In genomic region chr5:95970845-95971244, GRCm38 (mm10) we compare ENCODE assay signal across 9 mouse cellular contexts. TPM values are rescaled to one million over a fixed set of nuclear protein-coding genes. Genes with fewer than 3 reads are reported as not detected.
DNase-seq lines count a peak whose midpoint lies in the region; ATAC-seq and TF ChIP-seq lines count a peak whose summit lies in the region.
"Had no signal": no experiment of that assay in that cellular context is flagged by ENCODE, and none has a peak within 500 bp of the region (broad histone marks: within the 10 kb centered on the region; RNA-seq: fewer than 3 reads in every experiment).

No protein-coding gene starts in this region.

- H3K79me2 ChIP-seq in CH12.LX (replicated peaks; ENCODE audit: control insufficient read depth, extremely low read depth, insufficient read depth, poor library complexity, severe bottlenecking) = no peaks in the 10 kb centered on the region

- no peaks in the 10 kb centered on the region for H3K27me3 ChIP-seq in CH12.LX (replicated peaks)
- no peaks in the 10 kb centered on the region for H3K27me3 ChIP-seq in midbrain, embryonic 14.5 days (ENCODE audit: control insufficient read depth, insufficient read depth, low read length)
- H3K27me3 ChIP-seq: hindbrain, embryonic 15.5 days had no signal

- in situ Hi-C loops in CH12.LX (cut with MboI; ENCODE audit: low pct_ligation_motif_present, low pct_unique_long_range_greater_than_20kb, low sequenced_read_pairs) = no loop called here

- no peak for TF ChIP-seq EP300 in CH12.LX (IDR thresholded peaks at IDR 0.05; ENCODE audit: low read length)

- WGBS in midbrain, embryonic 14.5 days = 40% methylated on average over 6 of the region's 6 CpGs

- no peak for ATAC-seq in midbrain, embryonic 14.5 days (ENCODE audit: low FRiP score, low TSS enrichment)
- ATAC-seq in granulocyte monocyte progenitor cell, adult 5-6 weeks (replicated peaks; ENCODE audit: poor library complexity, severe bottlenecking) = no peak

- intact Hi-C loops in heart, postnatal 25 days (cut with DNase I) = loop anchor here (10.0 kb wide), 1 partner anchor 244 kb away; no protein-coding TSS in a partner anchor

- H3K4me1 ChIP-seq in CH12.LX (ENCODE audit: control insufficient read depth in 1 of 2, insufficient read depth in 2 of 2) = peaks cover 4 to 10% of the 10 kb centered on the region in 2 experiments; a peak in 3 of 4 replicates
- no peaks in the 10 kb centered on the region for H3K4me1 ChIP-seq in midbrain, embryonic 14.5 days (ENCODE audit: control insufficient read depth, insufficient read depth, low read length)
- H3K4me1 ChIP-seq: hindbrain, embryonic 15.5 days had no signal

- no peaks in the 10 kb centered on the region for H3K9me3 ChIP-seq in CH12.LX (replicated peaks; ENCODE audit: low read length)
- no peaks in the 10 kb centered on the region for H3K9me3 ChIP-seq in midbrain, embryonic 14.5 days (ENCODE audit: control insufficient read depth, low read length)
- H3K9me3 ChIP-seq: hindbrain, embryonic 15.5 days had no signal

- no peak overlapping the region for H3K9ac ChIP-seq in CH12.LX (ENCODE audit: insufficient read depth, low read depth)
- no peak overlapping the region for H3K9ac ChIP-seq in midbrain, embryonic 14.5 days (replicated peaks; ENCODE audit: low read length)
- H3K9ac ChIP-seq: hindbrain, embryonic 15.5 days had no signal

- dilution Hi-C loops in CH12.LX (cut with MboI; ENCODE audit: extremely low pct_ligation_motif_present, extremely low pct_unique_long_range_greater_than_20kb, low sequenced_read_pairs) = no loop called here

- peak; percentile 74 to 76 for TF ChIP-seq CTCF in CH12.LX (conservative IDR thresholded peaks at IDR 0.05 in 1 of 2, IDR thresholded peaks at IDR 0.05 in 1 of 2; ENCODE audit: low read depth in 2 of 2, low read length in 2 of 2)

- H3K4me2 ChIP-seq in CH12.LX (ENCODE audit: insufficient read depth, low read depth, poor library complexity, severe bottlenecking) = no peak overlapping the region
- H3K4me2 ChIP-seq in midbrain, embryonic 14.5 days (ENCODE audit: low read length) = no peak overlapping the region
- H3K4me2 ChIP-seq: hindbrain, embryonic 15.5 days had no signal

- peak; percentile 62 for TF ChIP-seq RAD21 in CH12.LX (IDR thresholded peaks at IDR 0.05; ENCODE audit: low read depth, low read length)

- H3K36me3 ChIP-seq in CH12.LX (replicated peaks in 1 of 2; ENCODE audit: control insufficient read depth in 1 of 2, insufficient read depth in 1 of 2, low read length in 1 of 2) = no peaks in the 10 kb centered on the region
- no peaks in the 10 kb centered on the region for H3K36me3 ChIP-seq in midbrain, embryonic 14.5 days (ENCODE audit: control insufficient read depth, insufficient read depth, low read length)
- H3K36me3 ChIP-seq: hindbrain, embryonic 15.5 days had no signal

- H3K27ac ChIP-seq in CH12.LX (ENCODE audit: insufficient read depth, low read depth) = no peak overlapping the region
- H3K27ac ChIP-seq in midbrain, embryonic 14.5 days (replicated peaks; ENCODE audit: low read depth, low read length) = no peak overlapping the region
- H3K27ac ChIP-seq: hindbrain, embryonic 15.5 days had no signal

- H3K4me3 ChIP-seq in CH12.LX (replicated peaks in 1 of 3; ENCODE audit: low read depth in 2 of 3, low read length in 2 of 3, poor library complexity in 1 of 3) = no peak overlapping the region
- no peak overlapping the region for H3K4me3 ChIP-seq in midbrain, embryonic 14.5 days (replicated peaks; ENCODE audit: low read depth, low read length)
- H3K4me3 ChIP-seq: hindbrain, embryonic 15.5 days had no signal

- DNase-seq in heart, adult 18-20 months = peak; percentile 25 to 72
- no peak for DNase-seq in heart, postnatal 25 days (ENCODE audit: low spot score)
- peak; percentile 66 for DNase-seq in CH12.LX (ENCODE audit: extremely low read depth)
- peak; percentile 1 for DNase-seq in c-Kit-negative CD71-positive TER-119-positive erythroid progenitor cells, embryonic 14.5 days (ENCODE audit: low read depth, low spot score)
- DNase-seq in gastrocnemius, postnatal 10 days = peak; percentile 58
- DNase-seq in layer of hippocampus, postnatal 10 days (ENCODE audit: low spot score in 2 of 2) = peak; percentile 55 to 68
- peak; percentile 82 for DNase-seq in midbrain, embryonic 14.5 days

- TF ChIP-seq POLR2A in CH12.LX (IDR thresholded peaks at IDR 0.05; ENCODE audit: low read depth, low read length) = no peak

TF ChIP-seq in CH12.LX, 34 proteins besides CTCF, POLR2A, EP300 and RAD21:
- TF ChIP-seq JUND (conservative IDR thresholded peaks at IDR 0.05; ENCODE audit: low read depth, low read length) (no peak), MAFK (IDR thresholded peaks at IDR 0.05; ENCODE audit: insufficient replicate concordance, low read length) (no peak), RCOR1 (conservative IDR thresholded peaks at IDR 0.05; ENCODE audit: low read depth, low read length) (no peak), SMC3 (IDR thresholded peaks at IDR 0.05; ENCODE audit: low read depth, low read length) (peak; percentile 59)
TF ChIP-seq in CH12.LX: peak in this region for 1.

RNA-seq across cellular contexts. Expression of gene Cxcl13, which starts 14.1 kb away (rescaled TPM):
- 1 to 10 TPM; 2.3 to 9.9 TPM for total RNA-seq in heart, adult 18-20 months (2021)
- 1 to 10 TPM in 1 of 2 experiments, under 1 TPM in 1; 0.29 to 1.6 TPM for total RNA-seq in heart, postnatal 25 days (2021)
- total RNA-seq in CH12.LX (2012; rRNA removed) (not detected in 2 replicates), CH12.LX (2014; rRNA removed) (not detected in 2 replicates)
- not detected in 2 replicates for polyA plus RNA-seq in CH12.LX (2012; ENCODE audit: insufficient read length, low read depth)
- not detected for total RNA-seq in gastrocnemius, postnatal 10 days (2021)
- total RNA-seq in layer of hippocampus, postnatal 10 days (2021) = not detected
- polyA plus RNA-seq in midbrain, embryonic 14.5 days (2014; fragmentation: Nextera tagmentation; extraction: Ambion mirVana) = 0.32 TPM in 1 of 2 replicates, not detected in the other
- total RNA-seq in granulocyte monocyte progenitor cell, adult 5-6 weeks (2014; fragmentation: Nextera tagmentation) = not detected in 2 replicates
- not detected in 2 replicates for total RNA-seq in granulocyte monocyte progenitor cell, adult 5-6 weeks (2017)
